Mouse (Mus musculus) frontal cortex, postnatal 25 days (tissue): ENCODE measurements around the gene Aspa.

Experiments used
- DNase-seq, 2 experiments: peaks; one replicate each; pipeline ENCODE4 v3.0.0; 2022; ENCODE audit warnings: low spot score in 2 of 2

Gene Aspa

DNA sequence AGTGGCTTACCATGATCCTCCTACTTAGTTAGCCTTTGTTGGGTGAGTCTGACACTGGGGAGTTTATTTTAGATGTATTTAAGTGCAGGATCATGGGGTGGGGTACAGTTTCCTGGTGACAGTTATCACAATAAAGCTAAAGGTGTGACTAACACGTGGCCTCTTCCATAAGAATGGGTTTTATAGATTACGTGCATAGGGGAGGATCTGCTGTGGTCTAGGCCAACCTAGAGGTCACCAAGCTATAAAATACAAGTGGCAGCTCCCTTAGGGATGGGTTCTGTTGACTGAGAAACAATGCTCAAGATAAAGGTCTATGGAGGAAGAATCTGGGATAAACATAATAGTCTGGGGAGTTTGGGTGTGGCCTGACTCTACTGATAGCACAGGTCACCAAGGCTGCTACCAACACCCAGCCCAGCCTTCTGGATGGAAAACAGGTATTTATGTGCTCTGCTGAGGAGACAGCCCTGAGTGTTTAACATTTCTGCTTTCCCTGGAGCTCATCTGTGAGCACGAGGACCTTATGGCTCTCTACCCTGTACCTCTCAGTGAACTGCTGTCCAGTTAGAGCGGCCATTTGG, 71.9 kb downstream of the Aspa start:
- DNase-seq: no peak
